Mouse (Mus musculus) forebrain, embryonic 13.5 days (tissue): ENCODE measurements at regions not wholly inside any gene's neighbourhood (a gene's known extent, or its start where the extent isn't known, plus 50 kb on each side); places are given as distances from the start of the nearest gene placed in this dataset.
"Not testable (repeated sequence)": the region's sequence is repeated elsewhere in the genome, so short reads cannot be mapped to it uniquely, and the experiment has no call there.

Source experiments
- ATAC-seq: fragments of 200-750 bp; cut with Nextera tagmentation; 2 replicates; pipeline ENCODE4 v1.8.0; 2017
- H3K27ac ChIP-seq: fragments of 300-500 bp; sonication (generic); 2 replicates; pipeline ENCODE4 v1.5.1; 2015; ENCODE audit warnings: inconsistent platforms, mild to moderate bottlenecking, moderate library complexity
- H3K27me3 ChIP-seq: fragments of 300-500 bp; sonication (generic); 2 replicates; pipeline ENCODE4 v1.6.1; 2015; ENCODE audit warnings: mild to moderate bottlenecking, inconsistent platforms
- H3K36me3 ChIP-seq: fragments of 300-500 bp; sonication (generic); 2 replicates; pipeline ENCODE4 v1.6.1; 2015; ENCODE audit warnings: mild to moderate bottlenecking, inconsistent platforms; ENCODE audit not compliant: poor library complexity, severe bottlenecking
- H3K4me1 ChIP-seq: fragments of 300-500 bp; sonication (generic); 2 replicates; pipeline ENCODE4 v1.6.1; 2015; ENCODE audit warnings: inconsistent platforms
- H3K4me2 ChIP-seq: fragments of 300-500 bp; sonication (generic); 2 replicates; pipeline ENCODE4 v1.6.1; 2015; ENCODE audit warnings: inconsistent platforms, mild to moderate bottlenecking, moderate library complexity
- H3K4me3 ChIP-seq: fragments of 300-500 bp; sonication (generic); 2 replicates; pipeline ENCODE4 v1.5.1; 2015; ENCODE audit warnings: mild to moderate bottlenecking, inconsistent platforms
- H3K9ac ChIP-seq: fragments of 300-500 bp; sonication (generic); 2 replicates; pipeline ENCODE4 v1.6.1; 2015; ENCODE audit warnings: mild to moderate bottlenecking, inconsistent platforms
- H3K9me3 ChIP-seq: fragments of 300-500 bp; sonication (generic); replicated peaks from 2 replicates; pipeline ENCODE4 v1.6.1; 2016; ENCODE audit warnings: inconsistent platforms
- WGBS: fragments of 180-500 bp; shearing (Covaris S2); methylation state at CpG from one replicate; pipeline ENCODE4 v1.1.7; 2015; 5-methylcytosine and 5-hydroxymethylcytosine counted together

- Histone ChIP-seq H3K9me3 (no peaks in the 10 kb centered on the region), H3K4me1 (no peaks in the 10 kb centered on the region), H3K4me2 (no peak overlapping the region), H3K27ac (no peak overlapping the region), H3K4me3 (no peak overlapping the region), H3K9ac (no peak overlapping the region), H3K36me3 (no peaks in the 10 kb centered on the region), H3K27me3 (no peaks in the 10 kb centered on the region)
- ATAC-seq, result no peak
Measured at GRCm38 (mm10) chr1:13042326-13042725, 1628.4 kb downstream of the A830018L16Rik start.

- 0 out of 2 replicates have a peak, but pooled peaks have one; percentile 33 for ATAC-seq
- H3K4me3 ChIP-seq, result no peak overlapping the region
- H3K4me2 ChIP-seq, result peak overlapping the region; percentile 30; the same call in 1 of the 2 replicates
Measured at GRCm38 (mm10) chr1:13050140-13050775, 1636.4 kb downstream of the A830018L16Rik start.

GRCm38 (mm10) chr1:13051433-13052066 lies 1637.6 kb downstream of the A830018L16Rik start:
- H3K9ac ChIP-seq, ATAC-seq, H3K4me2 ChIP-seq, H3K9me3 ChIP-seq, H3K4me3 ChIP-seq, H3K36me3 ChIP-seq, H3K4me1 ChIP-seq, H3K27ac ChIP-seq: not testable (repeated sequence)
- WGBS, result 81% methylated on average over 12 of the region's 13 CpGs
- peaks cover 13% of the 10 kb centered on the region; the same call in 1 of the 2 replicates for H3K27me3 ChIP-seq

More at GRCm38 (mm10) chr1:13050140-13050775, 1636.4 kb downstream of the A830018L16Rik start:
- H3K36me3 ChIP-seq, result no peaks in the 10 kb centered on the region
- whole genome bisulfite sequencing, result 21% methylated on average over 17 of the region's 17 CpGs
- H3K27ac ChIP-seq, result no peak overlapping the region
- H3K9me3 ChIP-seq, result no peaks in the 10 kb centered on the region
- H3K4me1 ChIP-seq, result 0 out of 2 replicates have a peak, but pooled peaks cover 3% of the 10 kb centered on the region
- H3K9ac ChIP-seq, result no peak overlapping the region
- peaks cover 13% of the 10 kb centered on the region; the same call in 1 of the 2 replicates for H3K27me3 ChIP-seq

GRCm38 (mm10) chr1:13052067-13052460 lies 1638.2 kb downstream of the A830018L16Rik start:
- Histone ChIP-seq H3K36me3 (no peaks in the 10 kb centered on the region), H3K9me3 (no peaks in the 10 kb centered on the region), H3K4me3 (no peak overlapping the region), H3K4me1 (0 out of 2 replicates have a peak, but pooled peaks cover 3% of the 10 kb centered on the region), H3K27me3 (peaks cover 13% of the 10 kb centered on the region; the same call in 1 of the 2 replicates), H3K27ac (no peak overlapping the region), H3K9ac (no peak overlapping the region), H3K4me2 (no peak overlapping the region)
- ATAC-seq, result peak; percentile 46; the same call in 1 of the 2 replicates
- WGBS, result 18% methylated on average over 7 of the region's 7 CpGs

GRCm38 (mm10) chr1:13057741-13058140 lies 1643.8 kb downstream of the A830018L16Rik start:
- Histone ChIP-seq H3K4me1 (no peaks in the 10 kb centered on the region), H3K9ac (no peak overlapping the region), H3K4me3 (no peak overlapping the region), H3K36me3 (no peaks in the 10 kb centered on the region), H3K27me3 (no peaks in the 10 kb centered on the region), H3K4me2 (no peak overlapping the region), H3K9me3 (no peaks in the 10 kb centered on the region), H3K27ac (no peak overlapping the region)
- WGBS, result 35% methylated on average over 14 of the region's 14 CpGs
- no peak for ATAC-seq

GRCm38 (mm10) chr1:13059616-13060320 lies 1645.9 kb downstream of the A830018L16Rik start:
- WGBS, result 76% methylated on average over 6 of the region's 6 CpGs
- ATAC-seq, result no peak
- Histone ChIP-seq H3K27ac (no peak overlapping the region), H3K4me3 (no peak overlapping the region), H3K4me1 (no peaks in the 10 kb centered on the region), H3K9ac (no peak overlapping the region), H3K9me3 (no peaks in the 10 kb centered on the region), H3K36me3 (no peaks in the 10 kb centered on the region), H3K27me3 (no peaks in the 10 kb centered on the region), H3K4me2 (no peak overlapping the region)
